Mouse (Mus musculus): ENCODE data around the gene Cnr2.

DNA sequence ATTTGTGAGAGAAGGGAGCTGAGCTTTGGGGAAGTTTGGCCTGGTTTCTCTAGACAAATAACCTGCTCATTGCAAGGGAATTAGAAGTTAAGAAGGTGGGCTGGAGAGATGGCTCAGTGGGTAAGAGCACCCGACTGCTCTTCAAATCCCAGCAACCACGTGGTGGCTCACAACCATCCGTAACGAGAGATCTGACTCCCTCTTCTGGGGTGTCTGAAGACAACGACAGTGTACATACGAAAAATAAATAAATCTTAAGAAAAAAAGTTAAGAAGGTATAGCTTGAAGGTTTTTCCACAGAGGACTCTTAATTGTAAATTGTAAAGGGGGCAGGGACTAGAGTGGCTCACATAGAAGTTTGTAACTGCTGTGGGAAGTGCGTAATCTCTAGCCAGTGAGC, 19.6 kb upstream of the Cnr2 start:
- TF ChIP-seq EP300 (IDR thresholded peaks at IDR 0.05; ENCODE audit: low read depth in 1 of 2, low read length in 2 of 2), result no peak
- no peak for TF ChIP-seq TCF12 (IDR thresholded peaks at IDR 0.05; ENCODE audit: low read depth, low read length)
